Mouse (Mus musculus) macrophage (primary cell): ENCODE data around the gene Cacng8. TPM values are rescaled to one million over a fixed set of nuclear protein-coding genes. Genes with fewer than 3 reads are reported as not detected.

ENCODE experiments used
- H3K27ac ChIP-seq: fragments of 350-480 bp; formaldehyde crosslinking; 2 replicates; pipeline ENCODE4 v1.9.0; 2021
- H3K36me3 ChIP-seq: fragments of 350-480 bp; formaldehyde crosslinking; 2 replicates; pipeline ENCODE4 v1.9.0; 2021; ENCODE audit errors: inconsistent target
- H3K4me3 ChIP-seq: fragments of 350-480 bp; formaldehyde crosslinking; 2 replicates; pipeline ENCODE4 v1.9.0; 2021; ENCODE audit errors: inconsistent target
- H3K79me2 ChIP-seq: fragments of 350-480 bp; formaldehyde crosslinking; 2 replicates; pipeline ENCODE4 v1.9.0; 2021; ENCODE audit errors: inconsistent target
- WGBS: methylation state at CpG from one replicate; pipeline ENCODE4 v1.1.7; 2026; ENCODE audit warnings: inconsistent platforms; ENCODE audit not compliant: missing documents; 5-methylcytosine and 5-hydroxymethylcytosine counted together
- polyA plus RNA-seq: library from polyadenylated mRNA; stranded (reverse); fragments of 250-400 nt; gene quantifications from 3 replicates; pipeline ENCODE4 v1.2.4, GENCODE M21; 2018; ENCODE audit warnings: inconsistent platforms

Cacng8 gene
- polyA plus RNA-seq, 1 experiment from 2014 or later, result not detected

DNA sequence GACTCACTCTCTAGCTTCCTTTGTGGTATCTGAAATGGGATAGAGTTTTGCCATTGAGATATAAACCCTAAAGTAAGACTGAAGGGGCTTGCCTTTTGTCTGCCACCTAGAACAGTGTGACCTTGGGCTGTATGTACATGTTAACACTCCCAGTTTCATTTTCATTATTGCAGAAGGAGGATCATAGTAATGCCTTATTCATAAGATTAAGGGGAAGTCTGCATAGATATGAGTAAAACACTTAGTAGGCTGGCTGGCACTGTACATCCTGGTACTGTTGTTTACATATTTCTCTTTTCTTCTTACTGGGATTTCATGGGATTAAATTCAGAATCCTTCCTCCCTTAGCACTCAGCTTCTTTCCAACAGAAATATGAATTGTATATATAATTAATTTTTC lies 9.5 kb downstream of the Cacng8 start:
- no peak overlapping the region for H3K27ac ChIP-seq
- H3K79me2 ChIP-seq, result no peaks in the 10 kb centered on the region
- no peaks in the 10 kb centered on the region for H3K36me3 ChIP-seq
- no peak overlapping the region for H3K4me3 ChIP-seq

DNA sequence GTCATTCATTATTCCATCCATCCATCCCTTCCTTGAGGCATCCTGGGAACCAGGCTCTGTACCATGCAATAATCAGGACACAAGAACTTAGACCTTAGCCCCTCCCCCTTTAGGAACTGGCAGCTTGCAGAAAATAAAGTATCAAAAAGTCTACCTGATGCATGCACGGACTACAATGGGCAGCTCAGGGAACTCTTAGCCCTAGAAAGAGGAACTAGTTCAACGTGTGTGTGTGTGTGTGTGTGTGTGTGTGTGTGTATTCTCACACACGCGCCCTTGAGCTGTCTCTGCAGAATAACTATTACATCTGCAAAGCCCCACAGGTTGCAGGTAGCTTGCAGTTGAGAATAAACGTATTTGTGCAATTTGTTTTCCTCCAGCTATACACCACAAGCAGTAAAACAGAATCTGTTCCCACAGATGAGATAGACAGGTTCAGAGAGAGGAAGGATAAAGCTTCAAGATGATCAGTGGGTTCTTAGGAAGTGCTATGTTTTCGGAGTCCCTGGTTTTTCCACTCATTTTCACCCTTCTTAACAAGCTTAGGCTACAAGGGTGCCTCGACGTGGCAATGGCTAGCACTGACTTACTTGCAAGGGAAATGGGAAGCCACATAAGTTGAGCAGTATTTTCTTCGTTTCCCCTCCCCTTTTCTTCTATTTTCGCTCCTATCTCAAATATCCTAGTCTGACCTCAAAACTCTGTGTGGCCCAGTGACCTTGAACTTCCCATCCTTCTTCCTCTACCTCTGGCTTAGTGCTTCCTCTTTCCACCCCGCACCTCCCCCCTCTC lies 19.4 kb downstream of the Cacng8 start:
- H3K36me3 ChIP-seq, result no peaks in the 10 kb centered on the region
- H3K4me3 ChIP-seq, result no peak overlapping the region
- 8% methylated on average over 11 of the region's 11 CpGs for WGBS
- no peaks in the 10 kb centered on the region for H3K79me2 ChIP-seq
- no peak overlapping the region for H3K27ac ChIP-seq

DNA sequence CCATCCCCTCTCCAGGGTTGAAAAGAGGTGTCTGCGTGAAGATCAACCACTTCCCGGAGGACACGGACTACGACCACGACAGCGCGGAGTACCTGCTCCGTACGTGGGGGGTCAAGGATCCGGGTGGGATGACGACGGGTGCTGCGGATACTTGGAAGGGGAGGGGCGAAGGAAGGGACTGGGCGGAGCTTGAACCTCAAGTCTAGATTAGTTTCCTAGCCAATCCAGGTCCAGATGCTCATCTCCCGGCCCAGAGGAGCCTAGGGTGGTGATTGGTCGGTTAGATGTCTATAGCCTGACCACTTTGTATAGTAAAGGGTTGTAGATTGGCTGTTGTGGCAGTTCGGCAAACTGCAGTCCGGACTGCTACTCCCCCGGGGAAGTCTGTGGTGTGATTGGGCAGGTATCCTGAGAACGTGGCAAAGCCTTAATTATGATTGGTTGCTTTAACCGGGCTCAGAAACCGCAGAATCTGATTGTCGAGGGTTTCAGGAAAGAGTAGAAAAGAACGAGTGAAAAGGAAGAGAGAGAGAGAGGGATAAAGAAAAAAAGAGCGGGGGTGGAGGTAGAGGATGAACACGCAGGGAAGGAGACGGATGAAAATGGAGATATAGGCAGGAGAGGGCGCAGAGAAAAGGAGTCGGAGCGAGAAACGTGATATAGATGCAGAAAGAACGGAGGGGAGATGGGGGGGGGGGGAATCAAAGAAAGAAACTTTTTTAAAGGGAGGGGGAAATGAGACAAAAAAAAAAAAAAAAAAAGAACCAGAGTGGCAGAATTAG lies 20.9 kb downstream of the Cacng8 start:
- Histone ChIP-seq H3K4me3 (peak overlapping the region; percentile 5; the same call in 1 of the 2 replicates), H3K36me3 (no peaks in the 10 kb centered on the region), H3K27ac (no peak overlapping the region), H3K79me2 (no peaks in the 10 kb centered on the region)
- WGBS, result 2% methylated on average over 31 of the region's 33 CpGs

DNA sequence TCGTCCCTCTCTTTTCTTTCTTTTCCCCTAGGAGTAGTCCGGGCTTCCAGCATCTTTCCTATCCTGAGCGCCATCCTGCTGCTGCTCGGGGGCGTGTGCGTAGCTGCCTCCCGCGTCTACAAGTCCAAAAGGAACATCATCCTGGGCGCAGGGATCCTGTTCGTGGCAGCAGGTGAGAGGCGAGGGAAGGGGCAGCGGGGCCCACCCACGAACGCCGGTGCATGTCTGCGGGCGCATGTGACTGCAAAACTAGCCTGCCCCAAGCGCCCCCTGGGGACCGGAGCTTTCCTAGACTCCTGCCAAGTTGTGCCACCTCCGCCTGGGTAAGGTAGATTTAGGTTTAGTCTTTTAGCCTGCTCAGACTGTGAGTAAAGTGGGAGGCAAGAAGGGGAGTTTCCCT lies 21.6 kb downstream of the Cacng8 start:
- no peak overlapping the region for H3K4me3 ChIP-seq
- H3K79me2 ChIP-seq, result no peaks in the 10 kb centered on the region
- H3K36me3 ChIP-seq, result no peaks in the 10 kb centered on the region
- 11% methylated on average over 20 of the region's 20 CpGs for WGBS
- no peak overlapping the region for H3K27ac ChIP-seq

DNA sequence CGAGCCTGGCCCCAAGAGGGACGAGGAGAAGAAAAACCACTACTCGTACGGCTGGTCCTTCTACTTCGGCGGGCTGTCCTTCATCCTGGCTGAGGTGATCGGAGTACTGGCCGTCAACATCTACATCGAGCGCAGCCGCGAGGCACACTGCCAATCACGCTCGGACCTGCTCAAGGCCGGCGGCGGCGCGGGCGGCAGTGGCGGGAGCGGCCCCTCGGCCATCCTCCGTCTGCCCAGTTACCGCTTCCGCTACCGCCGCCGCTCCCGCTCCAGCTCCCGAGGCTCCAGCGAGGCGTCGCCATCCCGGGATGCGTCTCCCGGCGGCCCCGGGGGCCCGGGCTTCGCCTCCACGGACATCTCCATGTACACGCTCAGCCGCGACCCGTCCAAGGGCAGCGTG lies 24.4 kb downstream of the Cacng8 start:
- WGBS, result 2% methylated on average over 36 of the region's 47 CpGs

DNA sequence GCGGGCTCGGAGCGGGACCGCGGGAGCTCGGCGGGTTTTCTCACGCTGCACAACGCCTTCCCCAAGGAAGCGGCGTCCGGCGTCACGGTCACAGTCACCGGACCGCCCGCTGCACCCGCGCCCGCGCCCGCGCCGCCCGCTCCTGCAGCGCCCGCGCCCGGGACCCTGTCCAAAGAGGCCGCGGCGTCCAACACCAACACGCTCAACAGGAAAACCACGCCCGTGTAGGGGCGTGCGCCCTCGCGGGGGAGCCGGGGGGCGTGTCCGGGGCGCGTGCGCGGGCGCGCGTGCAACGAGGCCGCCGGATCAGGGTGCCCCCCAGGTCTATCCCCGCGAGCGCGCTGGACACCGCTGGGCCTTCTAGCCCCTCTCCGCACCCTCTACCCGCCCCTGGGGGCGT lies 24.9 kb downstream of the Cacng8 start:
- Histone ChIP-seq H3K79me2 (no peaks in the 10 kb centered on the region), H3K27ac (no peak overlapping the region), H3K36me3 (no peaks in the 10 kb centered on the region), H3K4me3 (no peak overlapping the region)
- 2% methylated on average over 25 of the region's 60 CpGs for WGBS

More for the DNA sequence above, 24.4 kb downstream of the Cacng8 start:
- H3K27ac ChIP-seq, result no peak overlapping the region
- H3K36me3 ChIP-seq, result no peaks in the 10 kb centered on the region
- H3K4me3 ChIP-seq, result no peak overlapping the region
- H3K79me2 ChIP-seq, result no peaks in the 10 kb centered on the region

DNA sequence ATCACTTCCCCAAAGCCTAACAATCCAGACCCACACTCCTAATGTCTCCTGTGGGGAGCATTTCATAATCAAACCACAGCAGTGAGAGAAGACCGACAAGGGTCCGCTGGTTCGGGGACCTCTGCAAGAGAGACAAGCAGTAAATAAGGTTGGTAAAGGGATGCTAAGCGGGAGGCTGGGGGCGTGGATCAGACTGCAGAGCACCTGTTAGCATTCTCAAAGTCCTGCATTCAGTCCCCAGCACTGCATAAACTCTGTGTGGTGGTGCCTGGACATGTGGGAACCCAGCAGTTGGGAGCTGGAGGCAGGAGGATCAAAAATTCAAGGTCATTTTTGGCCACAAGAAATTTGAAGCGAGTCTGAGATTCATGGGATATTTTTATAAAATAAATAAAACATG lies 29.5 kb downstream of the Cacng8 start:
- H3K79me2 ChIP-seq, result no peaks in the 10 kb centered on the region
- WGBS, result 56% methylated on average over 6 of the region's 6 CpGs
- no peak overlapping the region for H3K27ac ChIP-seq
- H3K4me3 ChIP-seq, result no peak overlapping the region
- H3K36me3 ChIP-seq, result no peaks in the 10 kb centered on the region

DNA sequence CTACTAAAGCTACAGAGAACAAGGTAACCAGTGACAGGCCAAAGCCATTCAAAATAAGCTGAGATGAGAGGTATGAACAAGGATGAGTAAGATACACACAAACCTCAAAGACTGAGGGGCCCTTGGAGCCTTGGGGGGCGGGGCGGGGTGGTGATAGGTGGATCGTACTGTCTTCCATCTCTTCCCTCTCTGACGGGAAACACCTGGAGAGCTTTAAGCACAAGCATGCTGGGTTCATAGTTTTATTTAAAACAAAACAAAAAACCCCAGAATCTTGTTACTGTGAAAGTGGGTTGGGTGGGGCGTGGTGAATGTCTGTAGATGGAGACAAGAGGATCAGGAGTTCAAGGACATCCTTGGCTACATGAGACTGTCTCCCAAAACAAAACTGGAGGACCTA lies 30.0 kb downstream of the Cacng8 start:
- 82% methylated on average over 5 of the region's 5 CpGs for WGBS
- H3K27ac ChIP-seq, result no peak overlapping the region
- H3K79me2 ChIP-seq, result no peaks in the 10 kb centered on the region
- H3K36me3 ChIP-seq, result no peaks in the 10 kb centered on the region
- H3K4me3 ChIP-seq, result no peak overlapping the region

DNA sequence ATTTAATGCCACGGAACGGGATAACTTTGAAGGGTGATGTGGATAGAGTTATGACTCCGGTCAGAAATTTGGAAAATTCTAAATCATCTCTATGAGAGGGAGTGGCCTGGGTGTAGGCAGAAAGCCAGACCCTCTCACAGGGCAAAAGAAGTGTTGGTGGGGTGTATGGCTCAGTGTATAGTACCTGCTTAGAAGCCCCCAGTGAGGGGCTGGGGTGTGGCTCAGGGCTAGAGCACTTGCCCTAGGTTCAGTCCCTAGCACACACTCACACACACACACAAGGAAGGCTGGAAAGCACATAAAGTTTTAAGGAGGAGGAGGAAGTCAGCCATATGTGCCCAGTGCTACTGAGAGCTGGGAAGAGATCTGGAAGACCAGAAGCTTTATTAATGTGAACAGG lies 30.8 kb downstream of the Cacng8 start:
- WGBS, result 89% methylated on average over 3 of the region's 3 CpGs
- no peak overlapping the region for H3K27ac ChIP-seq
- H3K79me2 ChIP-seq, result no peaks in the 10 kb centered on the region
- H3K36me3 ChIP-seq, result no peaks in the 10 kb centered on the region
- no peak overlapping the region for H3K4me3 ChIP-seq

DNA sequence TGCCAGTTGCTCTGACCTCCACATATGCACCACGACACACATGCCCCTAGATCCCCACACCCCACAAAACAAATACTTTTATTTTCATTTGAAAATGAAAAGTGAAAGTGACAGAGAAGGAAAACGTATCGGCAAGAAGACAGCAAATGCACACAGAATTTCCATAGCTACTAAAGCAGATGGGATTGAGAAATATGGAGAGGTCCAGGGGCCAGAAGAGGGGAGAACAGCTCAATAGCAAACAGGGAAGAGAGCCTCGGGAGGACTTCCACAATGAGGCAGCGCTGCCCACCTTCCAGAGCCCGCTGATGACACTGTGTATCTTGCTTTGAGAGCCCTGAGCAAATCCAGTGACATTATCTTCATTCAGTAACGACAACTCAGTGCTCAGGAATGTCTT lies 31.6 kb downstream of the Cacng8 start:
- H3K27ac ChIP-seq, result no peak overlapping the region
- no peaks in the 10 kb centered on the region for H3K36me3 ChIP-seq
- H3K4me3 ChIP-seq, result no peak overlapping the region
- H3K79me2 ChIP-seq, result no peaks in the 10 kb centered on the region
- WGBS, result 48% methylated on average over 7 of the region's 7 CpGs

DNA sequence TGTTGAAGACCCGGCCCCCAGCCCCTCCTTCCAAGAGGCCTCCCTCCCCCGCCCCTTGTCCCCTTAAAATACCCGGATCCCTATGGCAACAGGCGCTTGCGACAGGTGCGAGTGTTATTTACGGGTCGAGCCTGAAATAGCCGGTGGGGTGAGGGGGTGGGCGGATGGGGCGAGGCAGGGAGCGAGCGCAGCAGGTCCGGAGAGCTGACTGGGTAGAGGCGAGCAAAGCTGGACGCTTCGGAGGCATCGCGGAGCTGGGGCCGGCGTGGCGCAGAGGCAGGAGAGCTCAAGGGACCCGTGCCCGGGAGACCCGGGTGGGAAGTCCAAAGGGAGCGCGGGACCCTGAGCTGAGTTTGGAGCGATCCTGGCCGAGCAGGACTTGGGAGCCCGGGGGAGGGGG lies 32.9 kb downstream of the Cacng8 start:
- H3K36me3 ChIP-seq, result no peaks in the 10 kb centered on the region
- H3K79me2 ChIP-seq, result no peaks in the 10 kb centered on the region
- H3K4me3 ChIP-seq, result no peak overlapping the region
- 10% methylated on average over 28 of the region's 30 CpGs for WGBS
- H3K27ac ChIP-seq, result no peak overlapping the region

DNA sequence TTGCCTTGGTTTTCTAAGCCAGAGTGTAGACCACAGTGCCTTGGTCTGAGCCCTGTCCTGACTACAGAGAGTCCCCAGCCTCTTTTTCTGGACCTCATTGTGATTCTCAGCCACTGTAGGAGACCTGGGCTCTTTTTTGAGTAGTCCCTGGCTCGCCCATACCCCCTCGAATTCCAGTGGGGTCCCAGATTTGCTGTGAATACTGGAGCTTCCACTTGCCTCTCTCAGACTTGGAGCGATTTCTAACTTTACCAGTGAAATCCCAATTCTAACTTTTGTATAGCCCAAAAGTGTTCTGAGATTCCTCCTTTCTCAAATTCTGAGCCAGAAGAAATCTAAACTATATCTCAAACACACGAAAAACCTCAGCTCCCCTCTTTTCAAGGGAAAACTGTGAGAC lies 33.4 kb downstream of the Cacng8 start, which contains the start of gene Cacng6:
TSS of gene Cacng6 (plus strand) at position 301 of the 400 bp plus-strand sequence.
- H3K79me2 ChIP-seq, result no peaks in the 10 kb centered on the region
- H3K36me3 ChIP-seq, result no peaks in the 10 kb centered on the region
- H3K27ac ChIP-seq, result no peak within 1 kb of the TSS
- 77% methylated on average over 4 of the region's 4 CpGs for WGBS
- no peak within 1 kb of the TSS for H3K4me3 ChIP-seq

DNA sequence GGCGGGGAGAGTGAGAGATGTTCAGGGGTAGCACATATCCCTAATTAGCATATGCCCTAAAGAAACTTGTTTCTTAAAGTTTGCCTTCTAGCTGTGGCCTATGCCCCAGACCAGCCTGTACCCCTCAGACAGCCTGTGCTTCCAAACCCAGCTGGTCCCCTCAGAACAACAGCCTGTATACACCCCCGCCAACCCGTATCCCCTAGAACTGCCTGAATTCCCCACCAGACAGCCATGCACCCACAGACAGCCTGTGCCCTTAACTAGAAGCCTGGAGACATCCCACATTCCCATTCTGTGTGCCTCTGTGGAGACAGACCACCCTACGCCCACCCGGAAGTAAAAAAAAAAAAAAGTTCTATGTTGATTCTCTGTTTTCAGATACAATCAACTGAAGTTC lies 34.7 kb downstream of the Cacng8 start:
- no peak overlapping the region for H3K27ac ChIP-seq
- no peaks in the 10 kb centered on the region for H3K79me2 ChIP-seq
- 93% methylated on average over 5 of the region's 5 CpGs for WGBS
- no peak overlapping the region for H3K4me3 ChIP-seq
- no peaks in the 10 kb centered on the region for H3K36me3 ChIP-seq

DNA sequence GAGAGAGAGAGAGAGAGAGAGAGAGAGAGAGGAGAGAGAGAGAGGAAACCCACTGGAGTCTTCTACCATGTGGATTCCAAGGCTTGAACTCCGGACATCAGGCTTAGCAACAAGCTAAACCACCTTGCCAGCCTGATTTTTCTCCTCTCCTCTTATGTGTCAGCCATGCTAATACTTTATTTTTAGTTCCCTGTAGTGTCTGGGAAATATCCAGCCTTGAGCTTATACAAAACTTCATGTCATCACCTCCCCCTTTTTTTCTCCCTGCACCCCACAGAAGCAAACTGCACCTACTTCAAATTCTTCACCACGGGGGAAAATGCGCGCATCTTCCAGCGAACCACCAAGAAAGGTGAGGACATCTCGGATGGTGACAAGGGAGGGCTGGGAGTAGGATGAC lies 39.7 kb downstream of the Cacng8 start:
- no peaks in the 10 kb centered on the region for H3K36me3 ChIP-seq
- 85% methylated on average over 6 of the region's 6 CpGs for WGBS

DNA sequence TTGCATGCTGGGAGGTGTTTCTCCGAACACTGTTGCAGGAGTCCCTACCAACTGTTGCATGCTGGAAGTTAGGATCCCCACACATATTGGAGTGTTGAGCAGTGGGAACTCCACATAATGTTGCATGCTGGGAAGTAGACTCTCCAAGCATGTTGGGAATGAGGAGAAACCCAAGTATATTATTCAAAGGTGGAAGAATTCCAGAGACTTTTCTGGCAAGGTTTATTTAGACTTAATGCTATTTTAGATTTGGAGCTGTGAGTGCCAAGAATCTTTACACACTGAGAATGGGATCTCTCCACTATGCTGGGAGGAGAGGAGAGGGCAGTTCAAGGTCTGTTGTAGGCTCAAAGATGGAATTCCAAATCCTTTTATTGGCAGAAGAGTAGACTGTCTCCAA lies 41.6 kb downstream of the Cacng8 start:
- H3K36me3 ChIP-seq, result no peaks in the 10 kb centered on the region
- no peak overlapping the region for H3K27ac ChIP-seq
- 83% methylated on average over 1 of the region's 1 CpGs for WGBS

More for the DNA sequence above, 39.7 kb downstream of the Cacng8 start:
- no peaks in the 10 kb centered on the region for H3K79me2 ChIP-seq
- no peak overlapping the region for H3K4me3 ChIP-seq
- H3K27ac ChIP-seq, result no peak overlapping the region

More for the DNA sequence above, 41.6 kb downstream of the Cacng8 start:
- Histone ChIP-seq H3K4me3 (no peak overlapping the region), H3K79me2 (no peaks in the 10 kb centered on the region)
